Mouse (Mus musculus) megakaryocyte, adult 5-6 weeks (primary cell): Measurements from ENCODE around the gene Pax4. TPM values are rescaled to one million over a fixed set of nuclear protein-coding genes. Genes with fewer than 3 reads are reported as not detected.
A peak's percentile ranks its signal among the peaks of the same experiment; 100 is the strongest.

Source experiments
- ATAC-seq: 2 replicates; pipeline ENCODE4 v1.8.0; 2016; ENCODE audit warnings: mild to moderate bottlenecking, inconsistent platforms; ENCODE audit not compliant: poor library complexity, severe bottlenecking
- total RNA-seq, 2 experiments: library from RNA; stranded (forward) in 1 of 2; stranded (reverse) in 1 of 2; fragments of 153-499, 151-499 nt in 1 of 2; fragments of 221-1000, 200-1000 nt in 1 of 2; gene quantifications; 2 replicates each; pipeline versions ENCODE4 v1.2.3 to v1.2.4; 2015 to 2017

Gene Pax4
- not detected in 2 replicates for total RNA-seq (2015)
- not detected in 2 replicates for total RNA-seq (2017)

DNA sequence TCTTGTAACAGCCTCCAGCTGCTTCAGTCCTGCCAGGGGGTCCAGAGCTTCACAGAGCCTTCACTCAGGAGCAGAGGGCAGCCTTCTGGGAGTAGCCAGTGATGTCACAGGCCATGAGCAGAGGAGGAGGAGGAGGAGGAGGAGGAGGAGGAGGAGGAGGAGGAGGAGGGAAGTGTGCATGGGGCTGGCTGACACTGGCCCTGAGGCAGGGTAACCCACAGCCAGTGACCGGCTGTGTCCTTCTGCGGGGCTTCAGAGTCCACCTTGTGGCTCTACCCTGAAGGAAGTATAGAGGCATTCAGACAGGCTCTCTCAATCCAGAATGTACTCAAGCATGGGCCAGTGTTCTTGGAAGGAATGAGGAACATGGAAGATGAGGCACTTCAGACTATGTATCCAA is at the start of gene Pax4:
TSS of gene Pax4 (minus strand) at position 101 of the 400 bp plus-strand sequence.
- no peak for ATAC-seq

DNA sequence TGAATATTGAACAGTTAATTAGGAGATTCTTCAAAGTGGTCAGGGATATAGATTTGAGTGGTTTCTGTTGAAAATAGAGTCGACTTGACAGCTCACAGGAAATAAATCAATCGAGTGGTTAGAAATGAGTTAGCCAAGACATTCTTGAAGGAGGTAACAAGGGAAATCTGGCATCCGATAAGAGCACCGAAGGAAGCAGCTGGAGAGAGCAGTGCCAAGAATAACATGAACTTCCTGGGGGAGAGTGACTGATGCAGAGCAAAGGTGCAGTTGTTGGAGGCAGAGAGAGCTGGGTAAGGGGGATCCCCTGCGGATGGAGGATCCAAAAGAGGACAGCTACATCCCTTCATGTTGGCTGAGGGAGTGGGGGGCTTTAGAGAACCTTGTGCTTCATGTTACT is 48.7 kb upstream of the Pax4 start:
- ATAC-seq = no peak

DNA sequence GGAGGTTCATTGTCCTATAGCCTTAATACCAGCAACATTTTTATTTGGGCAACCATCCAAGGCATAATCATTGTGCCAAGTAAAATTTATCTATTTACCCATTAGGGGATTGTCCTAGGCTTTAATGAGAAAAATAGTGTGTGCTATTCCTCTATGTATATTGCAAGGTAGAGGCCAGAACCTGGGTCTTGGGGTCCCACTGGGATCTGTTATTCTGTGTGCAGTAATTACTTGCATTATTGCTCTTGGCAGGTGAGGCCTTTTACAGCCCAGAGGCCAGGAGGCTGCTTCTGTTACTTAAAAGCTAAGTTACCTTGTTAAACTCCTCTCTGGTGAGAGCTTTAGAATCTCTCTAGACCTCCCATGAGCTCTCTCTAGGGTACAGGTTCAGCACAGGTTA is 42.0 kb upstream of the Pax4 start:
- ATAC-seq = no peak

DNA sequence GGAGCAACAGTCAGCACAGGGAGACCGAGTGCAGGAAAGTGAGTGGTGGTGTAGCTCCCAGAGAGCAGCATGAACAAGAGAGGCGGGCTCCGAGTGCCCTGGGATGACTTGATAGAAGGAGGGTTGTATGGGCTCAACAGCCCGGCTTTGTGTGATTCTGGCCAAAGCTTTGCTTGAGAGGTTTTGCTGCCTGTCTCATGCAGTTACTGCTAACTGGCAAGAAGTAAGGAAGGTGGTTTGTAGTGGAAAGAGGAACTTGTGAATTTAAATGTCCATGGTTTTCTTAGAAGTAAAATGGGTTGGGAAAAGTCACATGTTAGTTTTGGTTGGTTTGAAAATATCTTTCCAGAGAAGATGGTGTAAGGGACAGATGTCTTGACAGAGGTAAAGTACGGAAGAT is 41.5 kb upstream of the Pax4 start:
- ATAC-seq = peak; percentile 38; the same call in 1 of the 2 replicates

DNA sequence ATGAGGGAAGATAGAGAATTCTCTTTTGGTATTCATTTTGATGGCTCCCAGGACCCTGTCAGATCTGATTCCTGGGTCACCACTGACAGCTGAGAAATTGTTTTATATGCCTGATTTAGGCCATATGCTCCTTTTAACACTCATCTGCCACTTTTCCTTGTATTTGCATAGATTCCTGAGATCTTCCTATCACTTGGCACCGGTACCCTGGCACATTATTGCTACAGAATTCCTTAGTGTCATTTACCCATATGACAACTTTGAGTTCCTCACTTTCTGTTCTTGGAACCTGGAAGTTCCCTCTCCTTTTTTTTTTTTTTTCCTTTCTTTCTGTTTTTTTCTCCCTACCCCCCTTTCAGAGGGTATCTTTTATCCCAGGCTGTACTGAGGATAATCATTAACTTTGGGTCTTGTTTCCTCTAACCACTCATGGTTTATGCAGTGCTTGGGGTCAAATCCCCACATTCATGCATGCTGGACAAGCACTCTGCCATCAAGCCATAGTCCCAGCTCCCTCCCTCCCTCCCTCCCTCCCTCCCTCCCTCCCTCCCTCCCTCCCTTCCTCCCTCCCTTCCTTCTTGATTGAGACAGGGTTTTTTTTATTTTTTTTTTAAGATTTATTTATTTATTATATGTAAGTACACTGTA is 39.2 kb upstream of the Pax4 start:
- ATAC-seq = no peak

DNA sequence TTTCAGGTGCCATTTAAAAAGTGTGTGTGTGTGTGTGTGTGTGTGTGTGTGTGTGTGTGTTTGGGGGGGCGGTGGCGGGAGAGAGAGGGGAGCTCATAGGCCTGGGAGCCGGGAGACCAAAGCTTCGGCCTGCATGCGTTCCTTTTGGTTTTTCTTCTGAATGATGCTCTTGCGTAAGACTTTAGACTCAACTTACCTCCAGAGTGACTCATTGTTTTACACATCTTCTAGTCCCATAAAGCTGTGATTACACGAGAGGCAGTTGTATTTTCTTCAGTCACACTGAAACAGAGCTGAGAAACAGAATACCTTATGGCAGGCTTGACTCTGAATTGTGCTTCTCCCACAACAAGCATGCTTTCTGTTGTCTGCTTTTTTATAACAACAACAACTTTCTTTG is 37.8 kb upstream of the Pax4 start:
- ATAC-seq = peak; percentile 19; the same call in 1 of the 2 replicates

DNA sequence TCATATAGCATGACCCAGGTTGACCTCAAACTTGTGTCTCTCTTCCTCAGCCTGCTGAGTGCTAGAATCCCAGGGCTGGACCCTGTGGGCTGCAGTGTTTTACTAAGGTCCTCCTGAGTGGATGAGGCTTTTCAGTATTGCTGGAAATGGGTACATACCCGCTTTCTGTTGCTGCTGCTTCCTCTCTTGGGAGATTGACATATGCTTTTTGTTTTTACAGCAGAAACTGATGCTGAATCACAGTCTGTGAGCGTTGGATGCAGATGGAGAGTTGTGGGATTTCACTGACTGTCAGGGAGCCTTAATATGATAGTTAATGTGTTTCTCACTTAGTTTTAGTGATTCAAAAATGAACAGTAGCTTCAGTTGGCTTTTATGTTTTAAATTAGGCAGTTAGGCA is 37.3 kb upstream of the Pax4 start:
- ATAC-seq = peak; percentile 20; the same call in 1 of the 2 replicates

DNA sequence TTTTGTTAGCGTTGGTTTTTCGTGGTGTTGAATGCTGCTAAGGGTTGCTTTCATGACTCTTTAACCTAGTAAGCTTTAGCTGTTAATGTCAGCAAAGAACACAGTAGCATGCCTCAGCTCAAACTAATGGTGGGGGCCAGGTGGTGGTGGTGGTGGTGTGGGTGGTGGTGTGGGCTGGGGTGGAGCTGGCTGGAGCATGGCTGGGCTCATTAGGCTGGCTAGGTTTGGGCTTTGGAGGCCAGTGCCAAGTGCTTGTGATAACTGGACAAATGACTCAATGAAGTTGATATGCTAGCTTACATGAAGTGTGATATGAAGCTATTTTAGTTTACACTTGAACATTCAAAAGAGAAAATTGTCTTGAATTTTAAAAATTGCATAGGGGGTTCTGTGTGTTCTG is 36.9 kb upstream of the Pax4 start:
- ATAC-seq = no peak

DNA sequence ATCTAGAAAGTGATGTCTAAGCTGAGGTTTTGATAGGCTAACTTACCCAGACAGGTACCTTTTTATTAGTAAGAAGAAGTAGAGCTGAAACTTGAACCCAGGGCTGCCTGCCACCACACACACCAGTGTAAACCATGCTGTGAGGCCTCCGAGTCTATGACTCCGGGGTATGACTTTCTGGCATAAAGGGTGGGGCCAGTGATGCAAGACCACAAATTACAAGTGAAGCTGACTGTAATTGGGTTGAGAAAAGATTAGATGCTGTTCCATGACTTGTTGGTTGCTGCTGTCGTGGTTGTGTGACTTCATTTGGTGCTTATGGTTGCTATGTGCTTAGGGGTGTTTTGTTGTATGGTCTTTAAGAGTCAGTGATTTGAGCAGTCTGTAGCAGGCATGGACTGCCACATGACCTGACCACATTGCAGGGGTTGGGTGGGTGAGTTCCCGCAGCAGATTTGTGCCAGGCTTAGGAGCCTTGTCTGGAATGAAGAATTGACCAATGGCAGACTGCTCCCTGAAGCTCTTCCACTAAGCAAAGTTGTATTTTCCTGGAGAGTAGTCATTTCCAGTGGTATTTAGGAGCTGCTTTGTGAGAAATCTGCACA is 33.7 kb upstream of the Pax4 start:
- ATAC-seq = no peak

DNA sequence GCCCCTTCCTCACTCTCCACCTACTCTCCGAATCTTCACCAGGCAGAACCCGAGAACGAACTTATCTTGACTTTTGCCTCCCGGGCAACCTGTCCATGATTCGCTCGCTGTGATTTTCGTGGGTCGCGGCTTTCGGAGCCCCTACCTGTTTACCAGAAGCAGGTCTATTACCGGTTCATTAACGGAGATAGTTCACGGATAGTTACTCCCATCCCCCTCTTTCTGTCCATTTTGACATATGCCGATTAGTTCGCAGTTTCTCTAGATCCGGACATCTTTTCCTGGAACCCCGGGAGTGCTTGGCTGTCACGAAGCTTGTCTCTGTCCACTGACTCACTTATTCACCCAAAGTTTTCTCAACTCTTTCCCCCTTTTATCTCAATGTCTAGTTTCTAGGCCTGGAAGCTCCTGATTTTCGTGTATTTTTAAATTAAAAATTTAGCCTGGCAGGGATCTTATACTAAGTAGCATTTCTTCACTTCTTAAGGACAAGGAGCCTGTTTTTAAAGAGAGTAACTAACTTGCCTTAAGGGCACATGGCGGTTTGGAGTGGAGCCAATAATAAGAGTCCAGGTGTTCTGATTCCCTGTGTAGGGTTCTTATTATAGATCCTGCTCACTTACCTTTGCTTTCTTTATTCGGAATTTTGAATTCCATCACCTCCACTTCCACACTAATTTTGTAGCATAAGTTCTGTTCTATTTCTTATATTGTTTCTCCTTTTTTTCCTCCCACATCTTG is 31.8 kb upstream of the Pax4 start:
- no peak for ATAC-seq

DNA sequence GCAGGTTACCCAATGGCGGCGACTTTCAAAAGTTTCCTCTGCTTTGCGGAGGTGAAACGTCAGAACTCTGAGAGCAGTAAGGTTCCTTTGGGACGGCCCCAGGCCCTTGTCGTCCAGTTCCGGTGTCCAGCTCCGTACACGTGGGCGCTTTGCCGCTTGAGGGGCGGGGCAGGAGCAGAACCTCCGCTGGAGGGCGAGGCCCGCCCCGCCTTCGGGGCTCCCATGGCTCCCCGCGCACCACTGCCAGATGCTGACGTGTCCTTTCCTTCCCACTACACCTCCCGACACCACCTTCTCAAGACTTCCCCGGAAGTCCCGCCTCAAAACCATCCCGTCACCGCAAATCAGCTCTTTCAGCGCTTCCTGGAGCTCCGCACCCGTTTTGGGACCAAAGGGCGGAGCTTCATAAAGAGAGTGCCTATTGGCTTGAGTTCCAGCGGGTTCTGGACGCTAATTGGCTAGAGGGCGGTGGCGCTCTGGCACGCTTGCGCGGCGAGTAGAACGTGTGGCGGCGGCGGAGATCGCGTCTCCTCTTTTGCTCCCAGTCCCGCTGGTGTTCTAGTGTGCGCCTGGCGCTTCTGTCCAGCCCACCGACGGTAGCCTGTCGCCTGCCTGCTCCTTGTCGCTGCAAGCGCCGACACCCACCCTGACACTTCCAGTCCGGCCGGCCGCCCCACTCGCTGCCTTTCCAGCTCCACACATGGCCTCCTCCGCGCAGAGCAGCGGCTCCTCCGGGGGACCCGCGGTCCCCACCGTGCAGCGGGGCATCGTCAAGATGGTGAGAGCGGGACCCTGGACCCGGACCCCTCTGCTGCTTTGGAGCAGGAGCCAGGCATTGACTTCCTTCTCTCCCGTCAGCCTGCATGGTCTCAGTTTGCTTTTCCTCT is 31.0 kb upstream of the Pax4 start:
- peak; percentile 90 for ATAC-seq

DNA sequence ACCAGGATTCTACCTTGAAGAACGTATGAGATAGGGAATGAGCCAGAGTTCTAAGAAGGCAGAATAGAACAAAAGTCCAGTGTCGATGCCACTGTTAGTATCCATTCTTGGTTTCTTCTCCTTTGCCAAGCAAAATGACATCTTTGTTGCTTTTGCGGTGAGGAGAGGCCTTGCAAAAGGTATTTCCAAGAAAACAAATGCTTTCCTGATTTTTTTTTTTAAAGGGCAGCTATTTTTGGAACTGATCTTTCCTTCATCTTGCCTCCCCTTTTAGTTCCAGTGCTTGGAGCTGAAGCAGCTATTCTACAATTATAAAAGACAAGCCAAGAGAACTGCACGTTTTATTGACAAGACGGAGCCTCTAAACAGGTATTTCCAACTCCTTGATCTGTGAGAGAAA is 25.7 kb upstream of the Pax4 start, which contains the start of gene Snd1:
TSS of gene Snd1 (plus strand) at position 301 of the 400 bp plus-strand sequence.
- ATAC-seq = no peak

DNA sequence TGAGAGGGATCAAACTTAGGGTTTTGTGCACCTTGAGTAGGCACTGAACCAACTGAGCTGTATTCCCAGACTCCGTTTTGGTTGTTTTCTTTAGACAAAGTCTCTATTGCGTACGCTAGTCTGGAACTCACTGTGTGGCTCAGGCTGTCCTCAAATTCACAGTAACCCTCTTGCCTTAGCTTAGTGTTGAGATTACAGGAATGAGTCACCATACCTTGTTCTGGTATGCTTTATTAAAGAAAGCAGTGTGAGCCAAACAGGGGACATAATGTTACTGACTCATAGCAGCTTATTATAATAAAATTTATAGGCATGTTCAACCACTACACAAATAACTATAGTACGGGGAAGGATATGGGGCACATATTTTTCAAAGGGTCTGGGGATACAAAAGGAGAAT is 25.1 kb upstream of the Pax4 start:
- no peak for ATAC-seq

DNA sequence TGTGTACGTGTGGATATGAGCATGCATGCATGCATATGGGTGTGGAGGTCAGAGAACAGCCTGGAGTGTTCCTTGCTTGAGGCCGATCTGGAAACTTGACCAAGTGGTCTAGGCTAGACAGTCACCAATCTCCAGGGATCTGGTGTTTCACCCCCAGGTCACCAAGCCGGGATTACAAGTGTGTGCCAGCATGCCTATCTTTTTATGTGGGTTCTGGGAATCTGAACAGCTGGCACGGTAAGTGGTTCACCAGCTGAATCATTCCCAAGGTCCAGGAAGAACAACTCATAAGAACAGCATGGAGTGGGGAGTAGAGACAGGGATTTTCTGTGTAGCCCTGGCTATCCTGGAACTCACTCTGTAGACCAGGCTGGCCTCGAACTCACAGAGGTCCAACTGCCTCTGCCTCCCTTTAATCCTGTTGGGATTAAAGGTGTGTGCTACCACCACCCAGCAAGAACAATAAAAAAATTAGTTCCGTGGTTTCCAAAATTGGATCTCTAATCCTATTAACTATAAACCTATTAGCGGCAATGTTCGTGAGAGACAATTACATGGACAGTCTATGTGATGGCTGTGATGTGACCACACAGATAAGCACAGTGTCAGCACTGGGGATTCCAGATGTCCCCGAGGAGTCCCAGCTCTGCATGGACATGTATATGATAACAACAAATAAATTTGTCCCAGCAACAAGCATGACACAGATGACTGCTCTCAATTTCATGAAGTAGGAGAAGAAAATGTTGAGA is 22.3 kb upstream of the Pax4 start:
- ATAC-seq = no peak

DNA sequence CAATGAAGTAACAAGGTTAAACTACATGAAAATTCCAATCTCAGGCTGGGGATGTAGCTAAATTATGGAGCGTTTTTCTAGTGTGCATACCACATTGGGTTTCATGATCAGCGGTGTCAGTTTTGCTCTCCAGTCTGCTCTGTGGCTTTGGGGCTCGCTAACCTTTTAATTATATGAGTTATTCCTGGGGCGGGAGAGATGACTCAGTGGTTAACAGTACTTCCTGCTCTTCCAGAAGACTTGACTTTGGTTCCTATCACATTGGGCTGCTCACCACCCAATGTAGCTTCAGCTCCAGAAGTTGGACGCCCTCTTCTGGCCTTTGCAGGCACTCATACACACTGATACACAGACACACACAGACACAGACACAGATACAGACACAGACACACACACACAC is 21.5 kb upstream of the Pax4 start:
- no peak for ATAC-seq

DNA sequence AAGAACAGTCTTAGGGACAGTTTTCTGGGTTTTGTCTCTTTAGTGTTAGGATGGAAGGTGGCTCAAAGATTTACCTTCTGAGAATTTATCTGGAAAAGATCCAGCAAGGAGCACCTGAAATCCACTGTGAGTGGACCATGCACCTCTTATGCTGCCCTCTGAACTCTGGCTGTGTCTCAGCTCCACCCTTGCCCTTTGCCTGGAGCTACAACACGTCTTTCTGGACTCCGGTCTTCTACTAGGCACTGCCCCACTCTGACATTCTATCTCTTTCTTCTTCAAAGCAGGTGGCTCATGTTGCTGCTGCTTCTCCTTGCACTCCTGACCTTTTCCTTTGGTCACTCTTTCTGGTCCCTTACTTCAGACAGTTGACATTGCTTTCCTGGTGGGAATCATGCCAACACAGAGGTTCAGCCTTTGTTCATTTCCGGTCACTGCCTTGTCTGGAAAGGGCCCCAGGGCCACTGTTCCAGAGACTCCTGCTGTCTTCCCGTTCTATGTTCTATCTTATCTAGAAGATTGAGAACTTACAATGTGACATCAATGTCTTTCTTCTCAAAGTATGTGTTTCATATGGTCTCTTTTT is 21.0 kb upstream of the Pax4 start:
- ATAC-seq = no peak

DNA sequence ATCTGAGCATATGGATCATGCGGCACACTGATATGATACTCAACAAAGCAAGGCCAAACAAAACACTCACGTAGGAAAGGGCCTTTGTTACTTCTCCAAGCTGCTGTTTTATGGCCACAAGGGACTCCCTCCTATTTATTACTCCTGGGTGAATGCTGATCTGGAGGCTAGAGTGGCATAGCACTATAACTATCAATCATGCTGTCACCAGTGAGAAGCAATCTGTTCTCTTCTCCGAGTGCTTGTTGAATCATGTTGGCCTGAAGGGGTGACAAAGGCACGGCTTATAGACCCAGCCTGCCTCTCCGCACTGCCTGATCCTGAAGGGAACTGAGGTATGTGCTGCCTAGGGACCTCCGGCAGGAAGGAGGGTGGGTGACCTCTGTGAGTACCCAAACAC is 15.5 kb upstream of the Pax4 start:
- no peak for ATAC-seq

DNA sequence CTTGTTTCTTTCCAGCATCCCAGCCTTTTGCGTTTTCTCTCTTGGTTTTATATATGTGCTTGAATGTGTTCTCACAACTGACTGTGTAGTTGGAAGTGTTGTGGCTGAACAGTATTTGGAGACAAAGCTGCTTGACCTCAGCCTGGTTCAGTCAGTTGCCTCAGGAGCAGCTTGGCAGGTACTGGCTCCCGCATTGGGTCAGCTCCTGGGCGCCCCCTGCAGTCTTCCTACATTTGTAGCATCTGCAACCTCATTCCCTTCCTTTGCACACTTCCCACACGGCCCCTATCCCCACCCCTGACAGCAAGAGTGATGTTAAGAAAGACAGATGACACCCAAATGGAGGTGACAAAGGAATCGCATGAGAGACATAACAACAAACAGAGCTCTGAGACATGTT is 11.4 kb upstream of the Pax4 start:
- ATAC-seq = peak; percentile 88

DNA sequence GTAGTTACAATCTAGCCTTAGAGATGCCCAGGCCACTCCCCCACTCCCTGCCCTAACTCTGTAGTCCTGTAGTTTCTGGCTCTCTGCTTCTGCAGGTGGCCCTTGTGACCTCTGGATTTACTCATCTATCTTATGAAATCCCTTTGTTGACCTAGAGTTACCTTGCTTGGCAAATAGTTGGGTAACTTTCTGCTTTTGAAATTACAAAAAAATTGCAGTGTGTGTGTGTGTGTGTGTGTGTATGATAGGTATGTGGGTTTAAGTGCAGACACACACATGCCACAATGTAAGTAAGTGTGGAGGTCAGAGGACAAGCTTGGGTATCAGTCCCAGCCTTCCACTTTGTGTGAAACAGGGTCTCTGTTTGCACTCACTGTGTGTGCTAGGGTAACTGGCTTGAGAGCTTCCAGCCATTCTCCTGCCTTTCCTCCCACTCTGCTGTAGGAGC is 10.1 kb upstream of the Pax4 start:
- ATAC-seq = peak; percentile 31; the same call in 1 of the 2 replicates

DNA sequence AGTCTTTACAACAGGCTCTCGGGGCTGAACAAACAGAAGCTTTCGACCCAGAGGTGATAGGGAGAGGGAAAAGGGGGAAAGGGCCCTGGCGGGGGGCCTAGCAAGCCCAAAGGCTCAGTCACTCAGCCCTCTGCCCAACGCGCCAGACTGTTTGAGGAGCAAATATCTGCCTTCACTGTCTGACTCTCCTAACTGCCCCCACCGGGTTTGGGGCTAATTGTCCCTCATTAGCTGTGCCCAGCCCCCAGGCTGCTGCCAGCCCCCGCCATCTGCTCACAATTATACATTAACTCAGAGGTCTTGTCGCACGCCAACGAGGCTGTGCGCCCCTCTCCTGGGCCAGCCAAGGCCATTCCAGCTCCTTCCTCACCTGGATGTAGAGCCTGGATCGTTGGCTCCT is 1.8 kb upstream of the Pax4 start:
- ATAC-seq = no peak
